Mouse (Mus musculus) midbrain, embryonic 15.5 days (tissue): ENCODE results near the gene Plscr3. TPM values are rescaled to one million over a fixed set of nuclear protein-coding genes. Genes with fewer than 3 reads are reported as not detected.
"Not testable (repeated sequence)": the region's sequence is repeated elsewhere in the genome, so short reads cannot be mapped to it uniquely, and the experiment has no call there.

ENCODE experiments used
- ATAC-seq: fragments of 200-750 bp; cut with Nextera tagmentation; replicated peaks from 2 replicates; pipeline ENCODE4 v1.8.0; 2017; ENCODE audit warnings: moderate TSS enrichment
- H3K27ac ChIP-seq: fragments of 300-500 bp; sonication (generic); 2 replicates; pipeline ENCODE4 v1.5.1; 2015; ENCODE audit warnings: mild to moderate bottlenecking, inconsistent platforms
- H3K27me3 ChIP-seq: fragments of 300-500 bp; sonication (generic); replicated peaks from 2 replicates; pipeline ENCODE4 v1.6.1; 2015; ENCODE audit warnings: inconsistent platforms
- H3K36me3 ChIP-seq: fragments of 300-500 bp; sonication (generic); replicated peaks from 2 replicates; pipeline ENCODE4 v1.6.1; 2015; ENCODE audit warnings: inconsistent platforms
- H3K4me1 ChIP-seq: fragments of 300-500 bp; sonication (generic); 2 replicates; pipeline ENCODE4 v1.6.1; 2015; ENCODE audit warnings: inconsistent platforms
- H3K4me2 ChIP-seq: fragments of 300-500 bp; sonication (generic); 2 replicates; pipeline ENCODE4 v1.6.1; 2015; ENCODE audit warnings: inconsistent platforms, mild to moderate bottlenecking, moderate library complexity
- H3K4me3 ChIP-seq: fragments of 300-500 bp; sonication (generic); 2 replicates; pipeline ENCODE4 v1.5.1; 2015; ENCODE audit warnings: mild to moderate bottlenecking, inconsistent platforms
- H3K9ac ChIP-seq: fragments of 300-500 bp; sonication (generic); 2 replicates; pipeline ENCODE4 v1.6.1; 2015; ENCODE audit warnings: mild to moderate bottlenecking, inconsistent platforms
- H3K9me3 ChIP-seq: fragments of 300-500 bp; sonication (generic); 2 replicates; pipeline ENCODE4 v1.6.1; 2016; ENCODE audit warnings: inconsistent platforms
- WGBS: fragments of 180-500 bp; shearing (Covaris S2); methylation state at CpG from one replicate; pipeline ENCODE4 v1.1.7; 2015; ENCODE audit warnings: mixed read lengths; 5-methylcytosine and 5-hydroxymethylcytosine counted together
- polyA plus RNA-seq: library from polyadenylated mRNA; unstranded; fragments of >200 nt; fragmentation: Nextera tagmentation; extraction: Ambion mirVana; gene quantifications from 2 replicates; pipeline ENCODE4 v1.2.1, GENCODE M21; 2015

The Plscr3 gene
- polyA plus RNA-seq, 1 experiment from 2014 or later = 52.3 TPM

DNA sequence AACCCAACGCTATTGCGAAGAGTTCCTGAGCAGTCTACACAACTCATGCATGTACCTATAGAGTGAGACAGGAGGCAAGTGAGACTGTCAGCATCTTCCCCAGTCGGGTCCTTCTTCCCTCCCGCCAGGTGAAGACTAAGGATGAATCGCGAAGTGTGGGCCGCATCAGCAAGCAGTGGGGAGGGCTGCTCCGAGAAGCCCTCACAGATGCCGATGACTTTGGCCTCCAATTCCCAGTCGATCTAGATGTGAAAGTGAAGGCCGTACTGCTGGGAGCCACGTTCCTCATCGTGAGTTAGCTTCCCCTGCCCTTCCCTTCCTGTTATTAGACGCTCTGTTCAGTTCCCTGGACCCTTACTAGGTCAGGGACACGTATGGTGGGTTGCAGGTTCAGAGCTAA, 3.7 kb downstream of the Plscr3 start:
- H3K27me3 ChIP-seq = no peaks in the 10 kb centered on the region
- H3K9ac ChIP-seq = no peak overlapping the region
- no peak overlapping the region for H3K27ac ChIP-seq
- no peak for ATAC-seq
- H3K4me2 ChIP-seq = no peak overlapping the region
- 94% methylated on average over 15 of the region's 15 CpGs for WGBS
- peaks cover 13% of the 10 kb centered on the region; the same call in 1 of the 2 replicates for H3K36me3 ChIP-seq
- no peaks in the 10 kb centered on the region for H3K9me3 ChIP-seq
- no peak overlapping the region for H3K4me3 ChIP-seq
- H3K4me1 ChIP-seq = peaks cover 29% of the 10 kb centered on the region

GRCm38 (mm10) chr11:69850754-69851153, 4.6 kb downstream of the Plscr3 start:
- no peak overlapping the region for H3K27ac ChIP-seq
- H3K4me1 ChIP-seq = peaks cover 23% of the 10 kb centered on the region
- H3K4me2 ChIP-seq = no peak overlapping the region
- H3K27me3 ChIP-seq = no peaks in the 10 kb centered on the region
- H3K9me3 ChIP-seq = no peaks in the 10 kb centered on the region
- 73% methylated on average over 8 of the region's 8 CpGs for WGBS
- H3K4me3 ChIP-seq = no peak overlapping the region
- no peak overlapping the region for H3K9ac ChIP-seq
- no peak for ATAC-seq
- H3K36me3 ChIP-seq = peaks cover 13% of the 10 kb centered on the region; the same call in 1 of the 2 replicates

DNA sequence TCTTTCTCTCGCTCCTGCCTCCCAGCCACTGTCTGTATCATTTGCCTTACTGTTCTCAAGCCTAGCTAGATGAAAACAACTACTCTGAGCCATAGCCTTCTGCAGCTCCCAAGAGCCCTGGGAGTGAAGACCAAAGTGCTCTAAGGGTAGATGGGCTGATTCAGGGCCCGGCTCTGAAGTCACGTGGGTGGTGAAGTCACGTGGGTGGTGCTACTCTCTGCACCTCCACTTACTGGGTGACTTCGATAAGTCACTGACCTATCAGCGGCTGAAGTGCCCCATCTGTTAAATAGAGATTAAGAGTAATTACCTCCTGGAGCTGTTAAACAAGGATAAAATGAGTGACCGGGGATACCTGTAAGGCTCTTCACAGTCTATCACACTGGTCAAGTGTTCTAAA, 7.8 kb downstream of the Plscr3 start:
- Histone ChIP-seq H3K27me3 (peaks cover 8% of the 10 kb centered on the region; the same call in 1 of the 2 replicates), H3K27ac (no peak overlapping the region), H3K4me2 (no peak overlapping the region), H3K9me3 (no peaks in the 10 kb centered on the region), H3K4me3 (no peak overlapping the region), H3K4me1 (peaks cover 4% of the 10 kb centered on the region; the same call in 1 of the 2 replicates), H3K9ac (no peak overlapping the region), H3K36me3 (peaks cover 13% of the 10 kb centered on the region; the same call in 1 of the 2 replicates)
- WGBS = 71% methylated on average over 7 of the region's 7 CpGs
- no peak for ATAC-seq

GRCm38 (mm10) chr11:69854680-69855079, 8.5 kb downstream of the Plscr3 start:
- Histone ChIP-seq H3K9ac (no peak overlapping the region), H3K27me3 (peaks cover 12% of the 10 kb centered on the region; the same call in 1 of the 2 replicates), H3K9me3 (no peaks in the 10 kb centered on the region), H3K36me3 (peaks cover 13% of the 10 kb centered on the region; the same call in 1 of the 2 replicates), H3K27ac (no peak overlapping the region), H3K4me2 (no peak overlapping the region), H3K4me1 (peaks cover 4% of the 10 kb centered on the region; the same call in 1 of the 2 replicates), H3K4me3 (no peak overlapping the region)
- ATAC-seq = no peak
- 88% methylated on average over 10 of the region's 10 CpGs for WGBS

GRCm38 (mm10) chr11:69855347-69855746, 9.2 kb downstream of the Plscr3 start:
- no peaks in the 10 kb centered on the region for H3K9me3 ChIP-seq
- no peak overlapping the region for H3K9ac ChIP-seq
- H3K27ac ChIP-seq = no peak overlapping the region
- H3K27me3 ChIP-seq = peaks cover 12% of the 10 kb centered on the region; the same call in 1 of the 2 replicates
- no peak overlapping the region for H3K4me2 ChIP-seq
- no peak overlapping the region for H3K4me3 ChIP-seq
- WGBS = 15% methylated on average over 16 of the region's 16 CpGs
- ATAC-seq = no peak
- H3K36me3 ChIP-seq = peaks cover 12% of the 10 kb centered on the region; the same call in 1 of the 2 replicates
- H3K4me1 ChIP-seq = peaks cover 3% of the 10 kb centered on the region; the same call in 1 of the 2 replicates

GRCm38 (mm10) chr11:69858113-69858998, 12.2 kb downstream of the Plscr3 start, which contains the start of gene Tnk1:
Gene Tnk1, minus strand, starts transcription at chr11:69858730.
- Histone ChIP-seq H3K4me1 (no peaks in the 10 kb centered on the region; the same call in 1 of the 2 replicates), H3K36me3 (no peaks in the 10 kb centered on the region), H3K27me3 (peaks cover 12% of the 10 kb centered on the region; the same call in 1 of the 2 replicates), H3K9me3 (no peaks in the 10 kb centered on the region), H3K4me3 (no peak within 1 kb of the TSS), H3K9ac (no peak within 1 kb of the TSS), H3K4me2 (no peak within 1 kb of the TSS), H3K27ac (no peak within 1 kb of the TSS)
- no peak for ATAC-seq
- WGBS = 22% methylated on average over 30 of the region's 30 CpGs

GRCm38 (mm10) chr11:69863729-69864128, 17.6 kb downstream of the Plscr3 start:
- not testable (repeated sequence) for ATAC-seq, H3K4me1 ChIP-seq, H3K27me3 ChIP-seq, H3K9ac ChIP-seq, H3K9me3 ChIP-seq, H3K4me2 ChIP-seq, H3K27ac ChIP-seq, H3K36me3 ChIP-seq, H3K4me3 ChIP-seq
- WGBS = 87% methylated on average over 3 of the region's 3 CpGs

- H3K9ac ChIP-seq = no peak overlapping the region
- 53% methylated on average over 8 of the region's 8 CpGs for WGBS
- H3K27me3 ChIP-seq = peaks cover 2% of the 10 kb centered on the region; the same call in 1 of the 2 replicates
- H3K4me1 ChIP-seq = no peaks in the 10 kb centered on the region
- H3K4me3 ChIP-seq = no peak overlapping the region
- H3K27ac ChIP-seq = no peak overlapping the region
- no peaks in the 10 kb centered on the region for H3K36me3 ChIP-seq
- no peak for ATAC-seq
- H3K4me2 ChIP-seq = no peak overlapping the region
- H3K9me3 ChIP-seq = no peaks in the 10 kb centered on the region
Measured at GRCm38 (mm10) chr11:69864138-69864860, 18.1 kb downstream of the Plscr3 start.

DNA sequence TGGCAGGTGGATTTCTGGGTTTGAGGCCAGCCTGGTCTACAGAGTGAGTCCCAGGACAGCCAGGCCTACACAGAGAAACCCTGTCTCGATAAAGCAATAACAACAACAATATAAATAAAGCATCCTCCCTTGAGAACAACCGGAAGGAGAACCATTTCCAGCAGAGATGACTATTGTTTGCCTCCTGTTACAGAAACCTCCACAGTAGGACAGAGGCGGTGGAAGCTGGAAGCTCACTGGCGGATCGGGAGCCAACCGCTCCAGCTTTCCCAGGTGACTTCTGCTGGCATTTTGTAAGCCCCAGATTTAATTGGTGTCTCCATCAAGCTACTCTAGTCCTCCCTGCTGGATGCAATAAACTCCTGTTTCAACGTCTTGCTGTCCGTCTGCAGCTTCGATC, 19.4 kb downstream of the Plscr3 start:
- no peaks in the 10 kb centered on the region for H3K9me3 ChIP-seq
- no peak overlapping the region for H3K4me3 ChIP-seq
- no peaks in the 10 kb centered on the region for H3K4me1 ChIP-seq
- H3K36me3 ChIP-seq = no peaks in the 10 kb centered on the region
- no peak for ATAC-seq
- WGBS = 76% methylated on average over 9 of the region's 9 CpGs
- H3K9ac ChIP-seq = no peak overlapping the region
- no peak overlapping the region for H3K4me2 ChIP-seq
- H3K27ac ChIP-seq = no peak overlapping the region
- H3K27me3 ChIP-seq = no peaks in the 10 kb centered on the region

- no peaks in the 10 kb centered on the region for H3K27me3 ChIP-seq
- ATAC-seq = no peak
Measured at GRCm38 (mm10) chr11:69867335-69867734, 21.2 kb downstream of the Plscr3 start.

GRCm38 (mm10) chr11:69870289-69871069, 24.3 kb downstream of the Plscr3 start:
- Histone ChIP-seq H3K4me3 (no peak overlapping the region), H3K4me1 (no peaks in the 10 kb centered on the region), H3K4me2 (no peak overlapping the region), H3K9me3 (no peaks in the 10 kb centered on the region), H3K9ac (no peak overlapping the region), H3K27ac (no peak overlapping the region), H3K36me3 (no peaks in the 10 kb centered on the region), H3K27me3 (no peaks in the 10 kb centered on the region)
- 99% methylated on average over 2 of the region's 2 CpGs for WGBS
- ATAC-seq = no peak

More at GRCm38 (mm10) chr11:69867335-69867734, 21.2 kb downstream of the Plscr3 start:
- Histone ChIP-seq H3K27ac (no peak overlapping the region), H3K9me3 (no peaks in the 10 kb centered on the region), H3K4me2 (no peak overlapping the region), H3K4me3 (no peak overlapping the region), H3K9ac (no peak overlapping the region), H3K4me1 (no peaks in the 10 kb centered on the region), H3K36me3 (no peaks in the 10 kb centered on the region)
- WGBS = 74% methylated on average over 9 of the region's 9 CpGs
